Mouse (Mus musculus): ENCODE measurements around the gene Cacnb4.

The Cacnb4 gene

GRCm38 (mm10) chr2:52647255-52647998 lies 29.2 kb downstream of the Cacnb4 start:
- no peak for DNase-seq (ENCODE audit: low spot score)

- no peak for DNase-seq (ENCODE audit: low spot score)
These were observed 33.0 kb downstream of the Cacnb4 start for GRCm38 (mm10) chr2:52643657-52644056.

- no peak for DNase-seq (ENCODE audit: low spot score)
These were observed 37.1 kb downstream of the Cacnb4 start for GRCm38 (mm10) chr2:52639530-52639875.

GRCm38 (mm10) chr2:52638857-52639529 lies 37.6 kb downstream of the Cacnb4 start:
- DNase-seq (ENCODE audit: low spot score) = peak; percentile 57

- DNase-seq (ENCODE audit: low spot score) = no peak
These were observed 38.4 kb downstream of the Cacnb4 start for GRCm38 (mm10) chr2:52638226-52638625.

GRCm38 (mm10) chr2:52636051-52636450 lies 40.6 kb downstream of the Cacnb4 start:
- DNase-seq (ENCODE audit: low spot score) = no peak

- no peak for DNase-seq (ENCODE audit: low spot score)
These were observed 41.3 kb downstream of the Cacnb4 start for GRCm38 (mm10) chr2:52635358-52635757.

GRCm38 (mm10) chr2:52632880-52633279 lies 43.8 kb downstream of the Cacnb4 start:
- peak; percentile 52 for DNase-seq (ENCODE audit: low spot score)

- DNase-seq (ENCODE audit: low spot score) = no peak
These were observed 48.4 kb downstream of the Cacnb4 start for GRCm38 (mm10) chr2:52628186-52628585.

GRCm38 (mm10) chr2:52626266-52626665 lies 50.4 kb downstream of the Cacnb4 start:
- no peak for DNase-seq (ENCODE audit: low spot score)

GRCm38 (mm10) chr2:52625731-52626130 lies 50.9 kb downstream of the Cacnb4 start:
- DNase-seq (ENCODE audit: low spot score) = no peak

GRCm38 (mm10) chr2:52623921-52624404 lies 52.7 kb downstream of the Cacnb4 start:
- no peak for DNase-seq (ENCODE audit: low spot score)

- peak; percentile 29 for DNase-seq (ENCODE audit: low spot score)
These were observed 53.2 kb downstream of the Cacnb4 start for GRCm38 (mm10) chr2:52623461-52623860.

GRCm38 (mm10) chr2:52622616-52623015 lies 54.0 kb downstream of the Cacnb4 start:
- DNase-seq (ENCODE audit: low spot score) = no peak

GRCm38 (mm10) chr2:52619406-52619974 lies 57.1 kb downstream of the Cacnb4 start:
- no peak for DNase-seq (ENCODE audit: low spot score)

- no peak for DNase-seq (ENCODE audit: low spot score)
These were observed 57.8 kb downstream of the Cacnb4 start for GRCm38 (mm10) chr2:52618804-52619203.

- DNase-seq (ENCODE audit: low spot score) = no peak
These were observed 61.2 kb downstream of the Cacnb4 start for GRCm38 (mm10) chr2:52615429-52615828.

- no peak for DNase-seq (ENCODE audit: low spot score)
These were observed 62.7 kb downstream of the Cacnb4 start for GRCm38 (mm10) chr2:52613888-52614287.

- DNase-seq (ENCODE audit: low spot score) = no peak
These were observed 67.1 kb downstream of the Cacnb4 start for GRCm38 (mm10) chr2:52609486-52609885.

- DNase-seq (ENCODE audit: low spot score) = no peak
These were observed 68.7 kb downstream of the Cacnb4 start for GRCm38 (mm10) chr2:52607857-52608485.

GRCm38 (mm10) chr2:52606331-52606730 lies 70.3 kb downstream of the Cacnb4 start:
- no peak for DNase-seq (ENCODE audit: low spot score)

- peak; percentile 62 for DNase-seq (ENCODE audit: low spot score)
These were observed 71.3 kb downstream of the Cacnb4 start for GRCm38 (mm10) chr2:52605321-52605720.

- no peak for DNase-seq (ENCODE audit: low spot score)
These were observed 72.0 kb downstream of the Cacnb4 start for GRCm38 (mm10) chr2:52604651-52605020.

Data from lung, postnatal 25 days (tissue).